Mouse (Mus musculus): ENCODE data around the gene Zfp740.

DNA sequence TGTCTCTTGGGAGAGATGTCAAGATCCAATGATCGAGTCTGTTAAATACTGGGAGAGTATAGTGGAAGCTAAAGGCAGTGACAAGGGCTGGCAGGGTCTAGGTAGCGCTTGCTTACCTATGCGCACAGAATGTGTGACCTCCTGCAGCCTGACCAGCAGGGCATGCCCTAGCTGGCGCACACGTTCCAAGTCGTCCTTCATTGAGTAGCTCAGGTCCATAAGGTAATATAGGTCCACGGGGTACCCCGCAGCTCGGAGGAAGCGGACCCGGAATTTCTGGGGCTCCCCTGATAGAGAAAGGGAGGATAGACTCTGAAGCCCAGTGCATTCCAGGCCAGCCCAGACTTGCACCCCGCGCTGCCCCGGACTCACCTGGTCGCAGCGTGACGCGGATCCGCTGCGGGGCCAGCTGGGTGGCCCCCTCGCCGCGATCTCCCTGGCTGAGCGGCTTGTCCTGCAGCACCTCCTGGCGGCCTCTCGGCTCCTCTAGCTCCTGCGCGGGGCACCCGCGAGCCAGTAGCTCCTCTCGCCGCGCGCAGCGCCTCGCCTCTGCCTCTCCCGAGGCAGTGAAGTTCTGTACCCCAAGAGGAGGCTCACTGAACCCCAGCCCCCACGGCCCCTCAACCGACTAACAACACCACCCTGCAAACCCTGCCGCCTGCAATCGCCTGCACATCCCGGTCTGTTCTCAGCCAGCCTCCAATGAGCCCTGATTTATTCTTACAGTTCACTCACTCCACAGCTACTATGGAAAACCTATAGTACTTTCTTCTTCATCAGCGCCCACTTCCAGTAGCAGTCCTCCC is 21.3 kb downstream of the Zfp740 start:
- TF ChIP-seq CTCF (IDR thresholded peaks at IDR 0.05; ENCODE audit: extremely low read depth, insufficient read depth, insufficient read length, insufficient replicate concordance), result peak; percentile 76
- TF ChIP-seq POLR2A (IDR thresholded peaks at IDR 0.05; ENCODE audit: low read depth, low read length), result no peak

All from spleen, adult 2 months (tissue).